Mouse (Mus musculus) lung, embryonic 15.5 days (tissue): Measurements from ENCODE around the gene Olfr902. TPM values are rescaled to one million over a fixed set of nuclear protein-coding genes. Genes with fewer than 3 reads are reported as not detected.
"Not testable (repeated sequence)": the region's sequence is repeated elsewhere in the genome, so short reads cannot be mapped to it uniquely, and the experiment has no call there.

Experiments used
- ATAC-seq: fragments of 200-750 bp; cut with Nextera tagmentation; 2 replicates; pipeline ENCODE4 v1.8.0; 2017; ENCODE audit warnings: moderate number of reproducible peaks, borderline replicate concordance; ENCODE audit not compliant: low FRiP score, low TSS enrichment; ENCODE audit errors: extremely low read depth
- H3K27ac ChIP-seq: fragments of 300-500 bp; sonication (generic); 2 replicates; pipeline ENCODE4 v1.5.1; 2015; ENCODE audit warnings: moderate library complexity, mild to moderate bottlenecking, inconsistent platforms
- H3K27me3 ChIP-seq: fragments of 300-500 bp; sonication (generic); 2 replicates; pipeline ENCODE4 v1.6.1; 2015; ENCODE audit warnings: inconsistent platforms
- H3K36me3 ChIP-seq: fragments of 300-500 bp; sonication (generic); 2 replicates; pipeline ENCODE4 v1.6.1; 2015; ENCODE audit warnings: inconsistent platforms
- H3K4me1 ChIP-seq: fragments of 300-500 bp; sonication (generic); 2 replicates; pipeline ENCODE4 v1.6.1; 2015; ENCODE audit warnings: inconsistent platforms
- H3K4me2 ChIP-seq: fragments of 300-500 bp; sonication (generic); 2 replicates; pipeline ENCODE4 v1.6.1; 2015; ENCODE audit warnings: inconsistent platforms, mild to moderate bottlenecking, moderate library complexity
- H3K4me3 ChIP-seq: fragments of 300-500 bp; sonication (generic); 2 replicates; pipeline ENCODE4 v1.5.1; 2015; ENCODE audit warnings: mild to moderate bottlenecking, inconsistent platforms
- H3K9ac ChIP-seq: fragments of 300-500 bp; sonication (generic); 2 replicates; pipeline ENCODE4 v1.6.1; 2015; ENCODE audit warnings: inconsistent platforms
- H3K9me3 ChIP-seq: fragments of 300-500 bp; sonication (generic); 2 replicates; pipeline ENCODE4 v1.6.1; 2016; ENCODE audit warnings: inconsistent platforms
- WGBS: fragments of 180-500 bp; shearing (Covaris S2); methylation state at CpG from one replicate; pipeline ENCODE4 v1.1.7; 2015; 5-methylcytosine and 5-hydroxymethylcytosine counted together
- polyA plus RNA-seq: library from polyadenylated mRNA; unstranded; fragments of >200 nt; fragmentation: Nextera tagmentation; extraction: Ambion mirVana; gene quantifications from 2 replicates; pipeline ENCODE4 v1.2.1, GENCODE M21; 2015

The Olfr902 gene
- polyA plus RNA-seq: not detected in 2 replicates

DNA sequence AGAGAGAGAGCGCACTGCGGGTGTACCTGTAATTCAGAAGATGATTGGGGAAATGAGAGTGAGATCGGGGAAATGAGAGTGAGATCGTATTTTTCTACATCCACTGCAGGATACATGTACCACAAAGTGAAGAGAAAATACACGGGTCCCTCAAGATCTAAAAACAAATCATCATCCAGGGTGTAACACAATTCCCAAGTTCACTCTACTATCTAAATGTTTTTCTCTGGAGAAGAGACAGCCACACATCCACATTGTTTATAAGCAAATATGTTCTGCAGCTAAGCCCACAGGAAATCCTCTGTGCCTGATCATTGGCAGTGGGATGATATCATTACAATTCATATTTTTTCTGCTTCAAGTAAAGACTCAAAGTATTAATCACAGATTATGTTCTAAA, at the start of gene Olfr902:
Gene Olfr902 (plus strand): TSS at position 301 of the 400 bp plus-strand sequence.
- Histone ChIP-seq H3K4me1 (no peaks in the 10 kb centered on the region), H3K9ac (no peak within 1 kb of the TSS), H3K27ac (no peak within 1 kb of the TSS), H3K36me3 (no peaks in the 10 kb centered on the region), H3K4me3 (no peak within 1 kb of the TSS), H3K27me3 (no peaks in the 10 kb centered on the region), H3K9me3 (no peaks in the 10 kb centered on the region), H3K4me2 (no peak within 1 kb of the TSS)
- 81% methylated on average over 5 of the region's 5 CpGs for WGBS
- ATAC-seq: no peak

GRCm38 (mm10) chr9:38401398-38401797, 46.1 kb upstream of the Olfr902 start, which contains the start of gene Olfr147:
Gene Olfr147 (plus strand): TSS chr9:38401698.
- 73% methylated on average over 1 of the region's 1 CpGs for WGBS
- Histone ChIP-seq H3K4me3 (no peak within 1 kb of the TSS), H3K27ac (no peak within 1 kb of the TSS), H3K4me2 (no peak within 1 kb of the TSS), H3K9me3 (no peaks in the 10 kb centered on the region), H3K4me1 (no peaks in the 10 kb centered on the region), H3K36me3 (no peaks in the 10 kb centered on the region), H3K9ac (no peak within 1 kb of the TSS), H3K27me3 (no peaks in the 10 kb centered on the region)
- ATAC-seq: no peak

GRCm38 (mm10) chr9:38407502-38407901, 40.0 kb upstream of the Olfr902 start:
- WGBS: 84% methylated on average over 3 of the region's 3 CpGs

DNA sequence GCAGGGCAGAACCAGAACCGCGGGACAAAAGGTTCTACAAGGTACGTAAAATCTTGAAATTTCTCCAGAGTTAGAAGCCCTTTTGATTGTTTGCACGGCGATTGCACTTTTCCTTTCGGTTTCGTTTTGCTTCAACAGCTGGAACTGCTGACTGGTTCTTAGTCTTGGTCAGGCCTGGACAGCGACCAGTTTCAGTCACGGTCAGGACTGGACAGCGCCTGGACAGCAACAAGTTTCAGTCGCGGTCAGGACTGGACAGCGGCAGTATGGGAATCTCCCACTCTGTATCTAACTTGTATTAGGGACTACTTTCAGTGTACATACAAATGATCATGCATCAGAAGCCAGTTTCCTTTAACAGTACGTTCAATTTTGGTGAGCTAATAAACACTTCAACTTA, 34.0 kb upstream of the Olfr902 start:
- WGBS: 86% methylated on average over 14 of the region's 14 CpGs
- H3K4me1 ChIP-seq, H3K27ac ChIP-seq, H3K27me3 ChIP-seq, H3K9me3 ChIP-seq, H3K9ac ChIP-seq, H3K4me3 ChIP-seq, H3K4me2 ChIP-seq, H3K36me3 ChIP-seq, ATAC-seq: not testable (repeated sequence)

More at GRCm38 (mm10) chr9:38407502-38407901, 40.0 kb upstream of the Olfr902 start:
- H3K4me2 ChIP-seq, H3K36me3 ChIP-seq, H3K9me3 ChIP-seq, H3K9ac ChIP-seq, H3K27ac ChIP-seq, H3K4me3 ChIP-seq, ATAC-seq, H3K27me3 ChIP-seq, H3K4me1 ChIP-seq: not testable (repeated sequence)

DNA sequence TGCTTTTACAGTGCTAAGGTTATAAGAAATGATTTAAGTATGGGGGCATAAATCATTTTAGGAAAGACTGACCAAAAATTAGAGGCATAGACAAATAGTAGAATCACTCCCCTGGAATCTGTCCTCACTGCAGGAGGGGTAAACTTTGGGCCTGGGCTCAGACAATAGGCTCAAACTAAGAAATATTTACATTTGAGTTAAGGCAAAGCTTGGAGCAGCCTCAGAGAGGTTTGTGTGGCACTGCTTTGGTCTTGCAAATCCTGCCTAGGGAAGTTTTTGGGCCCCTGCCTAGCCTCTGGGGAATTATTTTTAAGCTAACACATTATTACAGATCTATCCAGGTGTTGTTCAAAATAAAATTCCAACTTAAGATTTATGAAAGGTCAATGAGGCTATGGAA, 23.7 kb upstream of the Olfr902 start:
- H3K27me3 ChIP-seq: no peaks in the 10 kb centered on the region
- H3K4me3 ChIP-seq: no peak overlapping the region
- H3K4me1 ChIP-seq: no peaks in the 10 kb centered on the region
- H3K36me3 ChIP-seq: no peaks in the 10 kb centered on the region
- no peak overlapping the region for H3K27ac ChIP-seq
- ATAC-seq: no peak
- H3K4me2 ChIP-seq: no peak overlapping the region
- H3K9ac ChIP-seq: no peak overlapping the region
- no peaks in the 10 kb centered on the region for H3K9me3 ChIP-seq

DNA sequence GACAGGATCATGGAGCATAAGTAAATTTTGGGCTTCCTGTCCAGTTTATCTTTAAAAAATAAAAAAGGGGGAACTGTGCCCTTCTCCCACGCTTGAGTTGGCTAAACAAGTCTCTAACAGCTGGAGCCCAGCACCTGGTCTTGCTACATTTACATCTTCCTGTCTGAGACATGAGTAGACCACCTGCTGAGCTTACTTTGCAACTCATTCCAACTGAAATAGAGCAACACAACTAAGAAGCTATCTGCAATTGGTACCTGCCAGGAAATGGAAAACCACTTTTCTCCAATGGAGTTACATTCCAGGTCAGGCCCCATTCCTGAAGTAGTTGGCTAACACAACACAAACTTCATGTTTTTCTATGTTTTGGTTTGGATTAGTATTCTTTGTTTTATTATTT, 20.4 kb upstream of the Olfr902 start:
- no peak overlapping the region for H3K4me2 ChIP-seq
- H3K9me3 ChIP-seq: no peaks in the 10 kb centered on the region
- ATAC-seq: no peak
- no peaks in the 10 kb centered on the region for H3K36me3 ChIP-seq
- no peak overlapping the region for H3K27ac ChIP-seq
- no peak overlapping the region for H3K4me3 ChIP-seq
- no peak overlapping the region for H3K9ac ChIP-seq
- no peaks in the 10 kb centered on the region for H3K27me3 ChIP-seq
- 41% methylated on average over 1 of the region's 1 CpGs for WGBS
- H3K4me1 ChIP-seq: no peaks in the 10 kb centered on the region

DNA sequence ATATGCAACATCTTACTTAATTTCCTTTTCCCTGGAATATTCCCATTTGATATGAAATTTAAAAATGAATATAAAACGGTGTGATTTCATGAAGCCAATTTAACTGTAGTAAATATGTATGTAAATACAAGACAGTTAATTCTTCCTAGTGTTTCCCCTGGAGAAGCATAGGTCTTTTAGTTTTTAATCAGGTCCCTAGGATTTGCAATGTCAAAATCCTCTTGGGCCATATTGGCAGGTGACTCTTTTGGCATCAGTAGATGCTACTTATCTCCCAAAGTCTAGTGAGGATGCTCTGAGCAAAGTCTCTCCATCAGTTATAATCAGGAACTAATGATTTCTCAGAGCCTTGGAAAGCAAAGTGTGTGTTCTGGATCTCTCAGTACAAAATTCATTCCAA, 18.3 kb upstream of the Olfr902 start, which contains the start of gene Olfr901:
Gene Olfr901 (plus strand): TSS at position 301 of the 400 bp plus-strand sequence.
- Histone ChIP-seq H3K4me2 (no peak within 1 kb of the TSS), H3K4me3 (no peak within 1 kb of the TSS), H3K36me3 (no peaks in the 10 kb centered on the region), H3K9ac (no peak within 1 kb of the TSS), H3K4me1 (no peaks in the 10 kb centered on the region), H3K27ac (no peak within 1 kb of the TSS), H3K27me3 (no peaks in the 10 kb centered on the region), H3K9me3 (no peaks in the 10 kb centered on the region)
- no peak for ATAC-seq
- 83% methylated on average over 1 of the region's 1 CpGs for WGBS

GRCm38 (mm10) chr9:38462844-38463243, 15.4 kb downstream of the Olfr902 start, which contains the start of gene Olfr904:
Gene Olfr904 (plus strand): TSS chr9:38463144.
- H3K4me2 ChIP-seq: no peak within 1 kb of the TSS
- no peaks in the 10 kb centered on the region for H3K36me3 ChIP-seq
- H3K9ac ChIP-seq: no peak within 1 kb of the TSS
- H3K27me3 ChIP-seq: no peaks in the 10 kb centered on the region
- no peaks in the 10 kb centered on the region for H3K9me3 ChIP-seq
- H3K4me1 ChIP-seq: no peaks in the 10 kb centered on the region
- no peak for ATAC-seq
- no peak within 1 kb of the TSS for H3K27ac ChIP-seq
- H3K4me3 ChIP-seq: no peak within 1 kb of the TSS

- no peak for ATAC-seq
- Histone ChIP-seq H3K27ac (no peak within 1 kb of the TSS), H3K4me3 (no peak within 1 kb of the TSS), H3K36me3 (no peaks in the 10 kb centered on the region), H3K4me2 (no peak within 1 kb of the TSS), H3K9ac (no peak within 1 kb of the TSS), H3K9me3 (no peaks in the 10 kb centered on the region), H3K4me1 (no peaks in the 10 kb centered on the region), H3K27me3 (no peaks in the 10 kb centered on the region)
Observed at GRCm38 (mm10) chr9:38470807-38471206, 23.4 kb downstream of the Olfr902 start, which contains the start of gene Olfr905. Gene Olfr905 (plus strand): TSS chr9:38471107.

- Histone ChIP-seq H3K27ac (no peak within 1 kb of the TSS), H3K36me3 (no peaks in the 10 kb centered on the region), H3K4me2 (no peak within 1 kb of the TSS), H3K9ac (no peak within 1 kb of the TSS), H3K9me3 (no peaks in the 10 kb centered on the region), H3K4me3 (no peak within 1 kb of the TSS), H3K4me1 (no peaks in the 10 kb centered on the region), H3K27me3 (no peaks in the 10 kb centered on the region)
- ATAC-seq: no peak
- WGBS: 71% methylated on average over 3 of the region's 3 CpGs
Observed at GRCm38 (mm10) chr9:38486785-38487184, 39.3 kb downstream of the Olfr902 start, which contains the start of gene Olfr906. Gene Olfr906 (plus strand): TSS chr9:38487085.

- Histone ChIP-seq H3K9ac (no peak within 1 kb of the TSS), H3K27me3 (no peaks in the 10 kb centered on the region), H3K36me3 (no peaks in the 10 kb centered on the region), H3K4me2 (no peak within 1 kb of the TSS), H3K9me3 (no peaks in the 10 kb centered on the region), H3K27ac (no peak within 1 kb of the TSS), H3K4me1 (no peaks in the 10 kb centered on the region), H3K4me3 (no peak within 1 kb of the TSS)
- 79% methylated on average over 2 of the region's 2 CpGs for WGBS
- ATAC-seq: no peak
Observed at GRCm38 (mm10) chr9:38495501-38495900, 48.0 kb downstream of the Olfr902 start, which contains the start of gene Olfr907. Gene Olfr907 (plus strand): TSS chr9:38495801.
